Mouse (Mus musculus) adrenal gland, adult (tissue): ENCODE measurements around the gene Psmb3.
"Not testable (repeated sequence)": the region's sequence is repeated elsewhere in the genome, so short reads cannot be mapped to it uniquely, and the experiment has no call there.

Experiments used
- DNase-seq, 2 experiments: peaks; one replicate each; pipeline ENCODE4 v3.0.0; 2022 to 2023; ENCODE audit warnings: low spot score in 1 of 2; ENCODE audit not compliant: inconsistent age in 2 of 2

The Psmb3 gene

GRCm38 (mm10) chr11:97714784-97715760 is 11.9 kb downstream of the Psmb3 start:
- peak; percentile 73 to 89 for DNase-seq

- no peak for DNase-seq
These were observed 12.8 kb downstream of the Psmb3 start for GRCm38 (mm10) chr11:97716021-97716420.

GRCm38 (mm10) chr11:97717369-97718280 is 14.4 kb downstream of the Psmb3 start:
- peak in 1 of 2 experiments; percentile 35 for DNase-seq

- peak in 1 of 2 experiments; percentile 47 for DNase-seq
These were observed 15.2 kb downstream of the Psmb3 start for GRCm38 (mm10) chr11:97718281-97718860.

GRCm38 (mm10) chr11:97719041-97719440 is 15.8 kb downstream of the Psmb3 start:
- no peak for DNase-seq

- DNase-seq = no peak
These were observed 18.1 kb downstream of the Psmb3 start for GRCm38 (mm10) chr11:97721338-97721737.

- no peak for DNase-seq
These were observed 20.5 kb downstream of the Psmb3 start for GRCm38 (mm10) chr11:97723709-97724108.

GRCm38 (mm10) chr11:97728311-97728710 is 25.1 kb downstream of the Psmb3 start:
- DNase-seq = no peak

GRCm38 (mm10) chr11:97728730-97729129 is 25.5 kb downstream of the Psmb3 start:
- DNase-seq = no peak

- no peak for DNase-seq
These were observed 30.5 kb downstream of the Psmb3 start for GRCm38 (mm10) chr11:97733689-97734088.

GRCm38 (mm10) chr11:97734810-97735209 is 31.6 kb downstream of the Psmb3 start:
- not testable (repeated sequence) for DNase-seq

- no peak for DNase-seq
These were observed 33.4 kb downstream of the Psmb3 start for GRCm38 (mm10) chr11:97736645-97737044.

GRCm38 (mm10) chr11:97737600-97737999 is 34.4 kb downstream of the Psmb3 start:
- no peak for DNase-seq

GRCm38 (mm10) chr11:97738703-97739102 is 35.5 kb downstream of the Psmb3 start:
- peak in 1 of 2 experiments; percentile 44 for DNase-seq

- DNase-seq = no peak
These were observed 36.0 kb downstream of the Psmb3 start for GRCm38 (mm10) chr11:97739155-97739554.

GRCm38 (mm10) chr11:97740190-97740589 is 37.0 kb downstream of the Psmb3 start:
- peak in 1 of 2 experiments; percentile 63 for DNase-seq

- no peak for DNase-seq
These were observed 39.0 kb downstream of the Psmb3 start for GRCm38 (mm10) chr11:97742157-97742556.

GRCm38 (mm10) chr11:97742591-97742990 is 39.4 kb downstream of the Psmb3 start:
- DNase-seq = peak in 1 of 2 experiments; percentile 36

- peak in 1 of 2 experiments; percentile 55 for DNase-seq
These were observed 40.2 kb downstream of the Psmb3 start for GRCm38 (mm10) chr11:97743423-97743822.

- peak in 1 of 2 experiments; percentile 88 for DNase-seq
These were observed 41.0 kb downstream of the Psmb3 start, which contains the start of gene Pip4k2b for GRCm38 (mm10) chr11:97744063-97744717. Pip4k2b (minus strand) TSS chr11:97744704.
